Mouse (Mus musculus): Measurements from ENCODE around the gene Gm36176.

The Gm36176 gene

DNA sequence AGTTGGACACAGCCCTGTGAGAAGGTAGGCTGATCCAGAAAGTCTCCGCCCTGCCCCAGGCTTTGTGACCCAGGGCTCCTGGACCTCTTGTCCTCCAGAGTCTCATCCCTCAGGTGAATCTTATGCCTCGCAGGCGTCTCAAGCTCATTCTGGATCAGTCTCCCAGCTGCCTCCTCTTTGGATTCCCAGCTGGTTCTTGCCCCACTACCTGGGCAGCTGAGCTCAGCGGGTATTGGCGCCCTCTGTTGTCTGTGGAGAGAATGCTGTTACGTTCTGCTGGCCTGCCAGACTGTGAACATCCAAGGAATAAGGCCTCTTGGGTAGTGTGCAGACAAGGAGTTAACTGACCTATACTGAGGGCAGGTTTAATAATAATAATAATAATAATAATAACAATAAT is 32.4 kb downstream of the Gm36176 start:
- DNase-seq (ENCODE audit: extremely low spot score, low read depth, low spot score), result no peak

GRCm38 (mm10) chr10:77880305-77880704 is 33.7 kb downstream of the Gm36176 start:
- DNase-seq (ENCODE audit: extremely low spot score, low read depth, low spot score), result no peak

DNA sequence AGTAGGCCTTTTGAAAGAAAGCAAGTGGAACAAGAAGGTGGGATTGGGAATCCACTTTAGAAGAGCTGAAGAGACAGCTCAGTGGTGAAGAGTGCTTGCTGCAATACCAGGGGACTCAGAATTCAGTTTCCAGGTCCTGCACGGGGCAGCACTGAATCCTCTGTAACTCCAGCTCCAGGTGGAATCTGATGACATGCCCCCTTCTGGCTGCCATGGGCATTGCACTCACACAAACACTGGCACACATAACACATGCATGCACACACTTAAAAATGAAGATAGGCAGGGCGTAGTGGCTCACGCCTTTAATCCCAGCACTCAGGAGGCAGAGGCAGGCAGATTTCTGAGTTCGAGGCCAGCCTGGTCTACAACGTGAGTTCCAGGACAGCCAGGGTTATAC is 36.0 kb downstream of the Gm36176 start:
- DNase-seq (ENCODE audit: extremely low spot score, low read depth, low spot score), result no peak

- DNase-seq (ENCODE audit: extremely low spot score, low read depth, low spot score), result no peak
These were observed 39.6 kb downstream of the Gm36176 start for GRCm38 (mm10) chr10:77886007-77886747.

GRCm38 (mm10) chr10:77890987-77891565 is 44.5 kb downstream of the Gm36176 start:
- DNase-seq (ENCODE audit: extremely low spot score, low read depth, low spot score), result no peak

DNA sequence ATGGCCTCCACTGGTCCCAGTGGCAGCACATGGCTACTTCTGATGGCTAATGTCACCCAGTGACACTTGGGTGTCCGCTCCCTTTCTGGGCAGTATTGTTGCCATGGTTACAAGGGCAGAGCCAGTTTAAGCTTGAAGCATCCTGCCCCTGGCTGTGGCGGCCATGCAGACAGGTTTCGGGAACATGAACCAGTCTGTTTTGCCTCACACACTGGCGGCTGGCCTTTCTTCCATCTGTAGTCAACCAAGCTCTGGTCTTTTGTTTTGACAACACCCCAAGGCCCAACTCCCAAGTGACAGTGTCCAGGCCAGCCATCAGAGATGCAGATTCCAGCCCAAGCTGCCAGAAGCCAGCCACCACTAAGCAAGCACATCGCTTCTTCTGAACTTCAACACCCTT is 49.0 kb downstream of the Gm36176 start:
- DNase-seq (ENCODE audit: extremely low spot score, low read depth, low spot score), result no peak
